Mouse (Mus musculus) liver, embryonic 16.5 days (tissue): ENCODE data around the gene Map3k12. TPM values are rescaled to one million over a fixed set of nuclear protein-coding genes. Genes with fewer than 3 reads are reported as not detected.

Source experiments
- ATAC-seq: fragments of 200-750 bp; cut with Nextera tagmentation; 2 replicates; pipeline ENCODE4 v1.8.0; 2017; ENCODE audit warnings: low read depth, mild to moderate bottlenecking, moderate number of reproducible peaks, moderate library complexity
- H3K27ac ChIP-seq: fragments of 300-500 bp; sonication (generic); 2 replicates; pipeline ENCODE4 v1.5.1; 2014; ENCODE audit warnings: mild to moderate bottlenecking, low read length
- H3K27me3 ChIP-seq: fragments of 300-500 bp; sonication (generic); 2 replicates; pipeline ENCODE4 v1.6.1; 2014; ENCODE audit warnings: low read depth, low read length, mixed read lengths; ENCODE audit not compliant: control insufficient read depth, insufficient read depth
- H3K36me3 ChIP-seq: fragments of 300-500 bp; sonication (generic); 2 replicates; pipeline ENCODE4 v1.6.1; 2014; ENCODE audit warnings: mild to moderate bottlenecking; ENCODE audit not compliant: control insufficient read depth, insufficient read depth
- H3K4me1 ChIP-seq: fragments of 300-500 bp; sonication (generic); 2 replicates; pipeline ENCODE4 v1.6.1; 2014; ENCODE audit warnings: low read depth, low read length, mixed read lengths; ENCODE audit not compliant: control insufficient read depth
- H3K4me2 ChIP-seq: fragments of 300-500 bp; sonication (generic); 2 replicates; pipeline ENCODE4 v1.6.1; 2014; ENCODE audit warnings: low read depth, low read length, mixed read lengths
- H3K4me3 ChIP-seq: fragments of 300-500 bp; sonication (generic); 2 replicates; pipeline ENCODE4 v1.5.1; 2014; ENCODE audit warnings: low read depth, mild to moderate bottlenecking, low read length
- H3K9ac ChIP-seq: fragments of 300-500 bp; sonication (generic); 2 replicates; pipeline ENCODE4 v1.6.1; 2014; ENCODE audit warnings: low read depth, low read length
- H3K9me3 ChIP-seq: fragments of 300-500 bp; sonication (generic); replicated peaks from 2 replicates; pipeline ENCODE4 v1.6.1; 2016; ENCODE audit warnings: low read length; ENCODE audit not compliant: control insufficient read depth
- WGBS: fragments of 180-500 bp; shearing (Covaris S2); extraction: QIAGEN DNeasy Blood & Tissue Kit; methylation state at CpG from one replicate; pipeline ENCODE4 v1.1.7; 2014; ENCODE audit not compliant: insufficient replicate concordance; 5-methylcytosine and 5-hydroxymethylcytosine counted together
- polyA plus RNA-seq: library from polyadenylated mRNA; unstranded; fragments of >200 nt; fragmentation: Nextera tagmentation; extraction: Ambion mirVana; gene quantifications from 2 replicates; pipeline ENCODE4 v1.2.1, GENCODE M21; 2015

The Map3k12 gene
- polyA plus RNA-seq, 1 experiment from 2014 or later: 2.0 TPM

DNA sequence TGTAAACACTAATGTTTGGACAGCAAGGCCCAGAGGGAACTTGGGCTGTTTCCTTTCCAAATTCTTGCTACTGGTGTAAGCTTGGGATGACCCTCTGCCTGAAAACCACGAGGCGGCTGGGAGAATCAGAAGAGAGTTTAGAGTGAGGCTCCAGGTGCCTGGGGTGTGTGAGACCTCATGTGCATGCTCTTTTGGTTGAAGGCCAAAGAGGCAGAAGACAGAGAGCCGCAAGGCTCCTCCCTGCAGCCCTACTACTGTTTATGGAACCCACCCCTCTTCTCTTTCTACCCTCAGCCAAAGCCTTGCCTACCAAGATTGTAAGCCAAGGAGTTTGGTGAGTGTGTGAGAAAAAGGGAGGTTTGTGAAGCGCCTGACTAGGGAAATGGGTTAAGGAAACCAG is 1.1 kb downstream of the Map3k12 start:
- no peak overlapping the region for H3K4me3 ChIP-seq
- 76% methylated on average over 4 of the region's 4 CpGs for WGBS
- no peak overlapping the region for H3K27ac ChIP-seq
- peaks cover 35% of the 10 kb centered on the region for H3K4me1 ChIP-seq
- no peaks in the 10 kb centered on the region for H3K36me3 ChIP-seq
- H3K27me3 ChIP-seq: peaks cover 3% of the 10 kb centered on the region; the same call in 1 of the 2 replicates
- H3K4me2 ChIP-seq: peak overlapping the region; percentile 98; the same call in 1 of the 2 replicates
- ATAC-seq: no peak
- H3K9me3 ChIP-seq: no peaks in the 10 kb centered on the region
- no peak overlapping the region for H3K9ac ChIP-seq

DNA sequence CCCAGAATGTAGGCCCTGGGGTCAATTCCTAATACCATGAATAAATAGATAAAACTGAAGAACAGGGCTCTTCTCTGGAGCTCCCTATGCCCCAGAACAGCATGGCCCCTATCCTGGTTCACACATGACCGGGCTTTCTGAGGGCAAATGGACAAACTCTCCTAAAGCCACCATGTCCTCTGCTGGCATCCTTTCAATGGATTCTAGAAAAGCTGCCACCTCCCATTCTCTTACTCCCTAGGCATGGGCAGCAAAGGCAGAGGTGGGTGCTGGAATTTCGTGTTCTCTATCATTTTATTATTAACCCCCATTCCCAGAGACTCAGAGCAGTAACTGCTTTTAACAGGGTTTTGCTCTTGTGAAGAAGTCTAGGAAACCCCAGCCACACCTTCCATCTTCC is 1.6 kb downstream of the Map3k12 start:
- H3K4me2 ChIP-seq: no peak overlapping the region
- H3K9me3 ChIP-seq: no peaks in the 10 kb centered on the region
- WGBS: 64% methylated on average over 2 of the region's 2 CpGs
- no peak overlapping the region for H3K27ac ChIP-seq
- no peak overlapping the region for H3K9ac ChIP-seq
- no peak overlapping the region for H3K4me3 ChIP-seq
- ATAC-seq: no peak
- H3K27me3 ChIP-seq: peaks cover 3% of the 10 kb centered on the region; the same call in 1 of the 2 replicates
- no peaks in the 10 kb centered on the region for H3K36me3 ChIP-seq
- peaks cover 35% of the 10 kb centered on the region for H3K4me1 ChIP-seq

DNA sequence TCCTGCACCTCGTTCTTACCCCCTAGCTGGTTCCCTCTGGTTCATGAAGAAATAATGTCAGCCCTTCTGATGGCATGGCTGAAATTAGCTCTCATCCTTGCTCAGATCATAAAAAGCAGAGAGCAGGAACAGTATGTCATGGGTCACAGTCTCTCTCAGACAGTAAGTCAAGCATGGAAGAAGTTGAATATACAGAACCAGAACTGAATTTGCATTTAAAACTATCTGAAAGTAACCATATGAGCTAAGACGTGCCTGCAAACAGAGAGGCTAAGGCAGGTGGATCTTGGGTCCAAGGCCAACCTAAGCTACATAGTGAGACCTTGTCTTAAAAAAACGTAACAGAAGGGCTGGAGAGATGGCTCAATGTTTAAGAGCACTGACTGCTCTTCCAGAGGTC is 3.9 kb downstream of the Map3k12 start:
- peaks cover 23% of the 10 kb centered on the region for H3K4me1 ChIP-seq
- no peak overlapping the region for H3K4me3 ChIP-seq
- no peak overlapping the region for H3K27ac ChIP-seq
- H3K36me3 ChIP-seq: no peaks in the 10 kb centered on the region
- no peak overlapping the region for H3K4me2 ChIP-seq
- H3K27me3 ChIP-seq: peaks cover 3% of the 10 kb centered on the region; the same call in 1 of the 2 replicates
- no peak overlapping the region for H3K9ac ChIP-seq
- ATAC-seq: no peak
- WGBS: 53% methylated on average over 3 of the region's 3 CpGs
- no peaks in the 10 kb centered on the region for H3K9me3 ChIP-seq

DNA sequence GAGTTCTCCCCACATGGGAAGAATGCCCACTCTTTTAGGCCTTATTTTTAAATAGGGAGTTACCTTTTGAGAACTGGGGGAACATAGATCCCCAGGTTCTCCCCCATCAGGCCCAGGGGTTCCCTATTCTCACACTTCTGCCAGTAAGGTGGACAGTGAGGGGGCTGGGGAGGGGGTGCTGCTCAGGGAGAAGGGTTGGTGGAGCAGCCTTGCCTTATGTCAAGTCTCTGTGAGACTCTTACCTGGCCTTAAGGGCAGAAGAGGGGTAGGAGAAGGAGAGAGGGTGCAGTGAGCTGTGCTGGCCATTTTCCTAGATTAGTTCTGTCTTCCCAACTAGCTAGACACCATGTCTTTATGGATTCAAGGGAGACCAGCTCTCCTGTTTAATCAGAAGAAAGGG is 4.4 kb downstream of the Map3k12 start:
- H3K27me3 ChIP-seq: peaks cover 3% of the 10 kb centered on the region; the same call in 1 of the 2 replicates
- H3K9me3 ChIP-seq: no peaks in the 10 kb centered on the region
- H3K4me3 ChIP-seq: no peak overlapping the region
- no peaks in the 10 kb centered on the region for H3K36me3 ChIP-seq
- H3K4me1 ChIP-seq: peaks cover 23% of the 10 kb centered on the region
- ATAC-seq: no peak
- no peak overlapping the region for H3K27ac ChIP-seq
- H3K9ac ChIP-seq: no peak overlapping the region
- H3K4me2 ChIP-seq: no peak overlapping the region

DNA sequence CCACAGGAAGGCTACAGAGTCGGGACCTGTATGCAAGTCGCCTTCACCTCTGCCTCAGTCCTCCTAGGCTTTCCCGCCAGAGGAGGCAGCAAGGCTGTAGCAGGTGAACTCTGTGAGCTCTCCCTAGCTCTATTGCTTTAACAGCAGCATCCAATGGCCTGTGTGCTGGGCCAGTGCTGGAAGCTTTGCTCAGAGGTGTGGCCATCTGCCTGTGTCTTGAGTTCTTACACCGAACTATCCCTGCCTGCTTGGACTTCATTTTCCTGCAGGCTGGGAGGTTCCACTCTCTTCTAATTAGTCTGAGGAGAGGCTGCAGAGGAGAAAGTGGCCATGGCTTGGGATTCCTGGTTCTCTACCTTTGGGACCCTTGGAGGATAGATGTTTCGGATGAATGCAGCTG is 4.9 kb downstream of the Map3k12 start:
- no peak overlapping the region for H3K4me2 ChIP-seq
- H3K36me3 ChIP-seq: no peaks in the 10 kb centered on the region
- no peak for ATAC-seq
- peaks cover 23% of the 10 kb centered on the region for H3K4me1 ChIP-seq
- H3K27me3 ChIP-seq: peaks cover 3% of the 10 kb centered on the region; the same call in 1 of the 2 replicates
- H3K9me3 ChIP-seq: no peaks in the 10 kb centered on the region
- H3K4me3 ChIP-seq: no peak overlapping the region
- WGBS: 54% methylated on average over 5 of the region's 5 CpGs
- H3K27ac ChIP-seq: no peak overlapping the region
- no peak overlapping the region for H3K9ac ChIP-seq

DNA sequence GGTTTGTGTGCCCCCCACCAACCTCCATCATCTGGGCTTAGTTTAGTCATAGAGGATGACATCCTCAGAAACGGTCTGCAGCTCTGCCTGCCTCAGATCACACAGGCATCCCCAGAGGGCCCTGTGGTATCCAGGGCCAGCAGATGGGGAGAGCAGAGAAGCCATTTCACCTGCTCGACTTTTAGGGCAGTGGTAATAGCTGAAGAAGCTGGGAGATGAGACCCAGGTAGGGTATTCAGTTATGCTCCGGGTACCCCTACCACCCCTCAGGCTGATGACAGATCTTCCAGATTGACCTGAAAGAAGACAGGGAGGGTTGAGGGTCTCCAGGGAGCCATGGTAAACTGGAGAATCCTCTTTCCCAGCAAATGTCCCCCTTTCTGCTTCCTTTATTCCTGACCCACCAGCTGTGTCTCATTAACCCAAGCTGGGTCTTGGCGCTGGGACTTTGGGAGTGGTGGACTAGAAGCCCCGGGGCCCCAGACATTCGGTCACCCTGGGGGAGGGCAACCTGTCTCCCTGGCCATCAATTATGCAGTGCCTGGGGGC is 5.5 kb downstream of the Map3k12 start:
- H3K4me1 ChIP-seq: peaks cover 18% of the 10 kb centered on the region
- H3K4me2 ChIP-seq: no peak overlapping the region
- no peak for ATAC-seq
- 36% methylated on average over 6 of the region's 6 CpGs for WGBS
- H3K9ac ChIP-seq: no peak overlapping the region
- H3K27ac ChIP-seq: no peak overlapping the region
- H3K27me3 ChIP-seq: peaks cover 3% of the 10 kb centered on the region; the same call in 1 of the 2 replicates
- no peak overlapping the region for H3K4me3 ChIP-seq
- no peaks in the 10 kb centered on the region for H3K36me3 ChIP-seq
- no peaks in the 10 kb centered on the region for H3K9me3 ChIP-seq

DNA sequence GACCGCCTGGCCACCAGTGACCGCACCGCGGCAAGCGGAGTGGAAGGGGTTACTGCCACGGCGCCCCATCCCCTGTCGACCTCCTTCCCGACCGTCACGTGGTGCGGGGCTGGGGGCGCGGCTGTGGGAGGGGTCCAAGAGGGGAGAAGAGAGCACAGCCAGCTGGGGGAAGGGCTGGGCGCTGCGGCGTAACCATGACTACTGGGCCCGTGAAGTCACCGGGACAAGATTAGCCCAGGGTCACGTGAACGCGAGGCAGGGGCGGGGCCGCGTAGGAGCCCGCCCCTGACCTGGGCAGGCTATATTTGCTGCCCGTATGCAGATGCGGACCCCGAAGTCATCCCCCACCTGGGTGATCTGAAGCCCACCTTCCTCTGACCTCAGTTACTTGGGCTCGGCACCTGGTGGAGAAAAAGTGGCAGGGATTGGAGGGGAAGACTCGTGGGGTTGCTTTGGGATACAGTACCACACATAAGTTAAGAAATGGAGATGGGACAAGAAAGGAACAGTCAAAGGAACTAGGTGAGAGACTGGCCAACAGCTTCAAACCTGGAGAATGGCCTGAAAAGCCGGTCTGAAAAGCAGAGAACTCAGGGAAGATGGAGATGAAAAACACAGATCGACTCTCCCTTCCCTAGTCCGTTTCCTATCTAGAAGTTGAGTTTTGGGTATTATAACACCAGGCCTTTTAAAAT is 6.1 kb downstream of the Map3k12 start:
- Histone ChIP-seq H3K27me3 (no peaks in the 10 kb centered on the region), H3K27ac (no peak overlapping the region; the same call in 1 of the 2 replicates), H3K9me3 (no peaks in the 10 kb centered on the region), H3K9ac (peak overlapping the region; percentile 57), H3K36me3 (no peaks in the 10 kb centered on the region), H3K4me3 (peak overlapping the region; percentile 68), H3K4me1 (peaks cover 15% of the 10 kb centered on the region), H3K4me2 (peak overlapping the region; percentile 91)
- ATAC-seq: peak; percentile 94
- WGBS: 4% methylated on average over 34 of the region's 34 CpGs

DNA sequence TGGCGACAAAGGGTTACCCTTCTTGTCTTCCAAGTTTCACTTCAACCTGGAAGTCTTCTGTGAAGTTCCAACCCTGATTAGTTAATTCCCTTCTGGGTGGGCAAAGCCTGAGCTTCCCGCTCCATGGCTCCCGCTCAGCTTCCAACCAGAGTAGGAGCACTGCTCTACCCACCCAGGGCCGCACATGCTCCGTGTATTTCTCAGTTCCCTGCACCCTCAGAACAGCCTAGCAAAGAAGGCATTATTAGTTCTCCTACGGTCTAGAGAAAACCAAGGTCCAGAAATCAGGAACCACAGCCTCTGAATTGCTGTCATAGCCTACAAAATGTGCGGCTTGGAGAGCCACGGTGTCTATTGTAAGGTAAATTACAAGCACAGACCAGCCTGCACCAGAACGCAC is 6.8 kb downstream of the Map3k12 start:
- no peaks in the 10 kb centered on the region for H3K36me3 ChIP-seq
- peak; percentile 15 for ATAC-seq
- peak overlapping the region; percentile 68 for H3K4me3 ChIP-seq
- H3K9me3 ChIP-seq: no peaks in the 10 kb centered on the region
- peak overlapping the region; percentile 91 for H3K4me2 ChIP-seq
- H3K27me3 ChIP-seq: no peaks in the 10 kb centered on the region
- H3K9ac ChIP-seq: peak overlapping the region; percentile 57
- H3K27ac ChIP-seq: no peak overlapping the region; the same call in 1 of the 2 replicates
- WGBS: 19% methylated on average over 9 of the region's 9 CpGs
- H3K4me1 ChIP-seq: peaks cover 17% of the 10 kb centered on the region

DNA sequence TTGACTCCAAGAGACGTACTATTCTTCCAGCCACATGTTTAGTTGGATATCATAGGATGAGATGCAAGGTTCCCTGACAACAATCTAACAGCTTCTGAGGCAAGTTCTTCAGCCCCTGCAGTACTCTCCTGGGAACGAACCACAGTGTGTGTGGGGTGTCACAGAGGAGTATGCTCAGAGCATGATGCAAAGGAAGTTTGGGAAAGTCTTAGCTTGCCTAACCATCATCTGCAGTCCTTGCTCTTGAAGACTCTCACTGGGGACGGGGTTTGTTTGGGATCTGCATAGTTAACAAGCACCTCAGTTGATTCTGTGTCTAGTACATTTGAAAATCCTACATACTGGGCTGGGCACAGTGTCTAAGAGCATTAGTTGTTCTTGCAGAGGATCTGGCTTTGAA is 8.5 kb downstream of the Map3k12 start:
- Histone ChIP-seq H3K9ac (no peak overlapping the region), H3K27ac (no peak overlapping the region), H3K27me3 (no peaks in the 10 kb centered on the region), H3K4me3 (no peak overlapping the region), H3K9me3 (no peaks in the 10 kb centered on the region), H3K4me1 (peaks cover 17% of the 10 kb centered on the region), H3K36me3 (peaks cover 7% of the 10 kb centered on the region), H3K4me2 (no peak overlapping the region)
- 62% methylated on average over 3 of the region's 3 CpGs for WGBS
- ATAC-seq: no peak
